Mouse (Mus musculus) kidney, embryonic 15.5 days (tissue): ENCODE results near the gene Lrrc8d. TPM values are rescaled to one million over a fixed set of nuclear protein-coding genes. Genes with fewer than 3 reads are reported as not detected.

Source experiments
- ATAC-seq: fragments of 200-750 bp; cut with Nextera tagmentation; replicated peaks from 2 replicates; pipeline ENCODE4 v1.8.0; 2017; ENCODE audit warnings: moderate TSS enrichment; ENCODE audit not compliant: low FRiP score
- H3K27ac ChIP-seq: fragments of 300-500 bp; sonication (generic); 2 replicates; pipeline ENCODE4 v1.5.1; 2015; ENCODE audit warnings: mild to moderate bottlenecking, inconsistent platforms
- H3K27me3 ChIP-seq: fragments of 300-500 bp; sonication (generic); 2 replicates; pipeline ENCODE4 v1.6.1; 2015; ENCODE audit warnings: inconsistent platforms
- H3K36me3 ChIP-seq: fragments of 300-500 bp; sonication (generic); 2 replicates; pipeline ENCODE4 v1.6.1; 2015; ENCODE audit warnings: inconsistent platforms
- H3K4me1 ChIP-seq: fragments of 300-500 bp; sonication (generic); 2 replicates; pipeline ENCODE4 v1.6.1; 2015; ENCODE audit warnings: inconsistent platforms
- H3K4me2 ChIP-seq: fragments of 300-500 bp; sonication (generic); 2 replicates; pipeline ENCODE4 v1.6.1; 2015; ENCODE audit warnings: moderate library complexity, mild to moderate bottlenecking, inconsistent platforms
- H3K4me3 ChIP-seq: fragments of 300-500 bp; sonication (generic); replicated peaks from 2 replicates; pipeline ENCODE4 v1.5.1; 2015; ENCODE audit warnings: mild to moderate bottlenecking, inconsistent platforms
- H3K9ac ChIP-seq: fragments of 300-500 bp; sonication (generic); 2 replicates; pipeline ENCODE4 v1.6.1; 2015; ENCODE audit warnings: mild to moderate bottlenecking, inconsistent platforms
- H3K9me3 ChIP-seq: fragments of 300-500 bp; sonication (generic); replicated peaks from 2 replicates; pipeline ENCODE4 v1.6.1; 2016; ENCODE audit warnings: inconsistent platforms
- WGBS: fragments of 180-500 bp; shearing (Covaris S2); methylation state at CpG from one replicate; pipeline ENCODE4 v1.1.7; 2015; ENCODE audit warnings: mixed read lengths; 5-methylcytosine and 5-hydroxymethylcytosine counted together
- polyA plus RNA-seq: library from polyadenylated mRNA; unstranded; fragments of >200 nt; fragmentation: Nextera tagmentation; extraction: Ambion mirVana; gene quantifications from 2 replicates; pipeline ENCODE4 v1.2.1, GENCODE M21; 2015

The Lrrc8d gene
- polyA plus RNA-seq, 1 experiment from 2014 or later, result 32.2 TPM

- 0 out of 2 replicates have a peak, but pooled peaks have one; percentile 31 for ATAC-seq
- peaks cover 23% of the 10 kb centered on the region for H3K4me1 ChIP-seq
- H3K27ac ChIP-seq, result peak overlapping the region; percentile 70
- no peak overlapping the region for H3K9ac ChIP-seq
- H3K27me3 ChIP-seq, result no peaks in the 10 kb centered on the region
- no peaks in the 10 kb centered on the region for H3K36me3 ChIP-seq
- no peaks in the 10 kb centered on the region for H3K9me3 ChIP-seq
- no peak overlapping the region for H3K4me3 ChIP-seq
- no peak overlapping the region for H3K4me2 ChIP-seq
- 18% methylated on average over 7 of the region's 7 CpGs for WGBS
Measured at GRCm38 (mm10) chr5:105829008-105829586, 129.3 kb downstream of the Lrrc8d start.

GRCm38 (mm10) chr5:105832140-105832539 lies 132.4 kb downstream of the Lrrc8d start:
- Histone ChIP-seq H3K4me1 (peaks cover 19% of the 10 kb centered on the region), H3K9me3 (no peaks in the 10 kb centered on the region), H3K4me3 (no peak overlapping the region), H3K9ac (no peak overlapping the region), H3K36me3 (no peaks in the 10 kb centered on the region), H3K27ac (peak overlapping the region; percentile 22), H3K4me2 (no peak overlapping the region), H3K27me3 (no peaks in the 10 kb centered on the region)
- no peak for ATAC-seq
- 51% methylated on average over 7 of the region's 7 CpGs for WGBS

DNA sequence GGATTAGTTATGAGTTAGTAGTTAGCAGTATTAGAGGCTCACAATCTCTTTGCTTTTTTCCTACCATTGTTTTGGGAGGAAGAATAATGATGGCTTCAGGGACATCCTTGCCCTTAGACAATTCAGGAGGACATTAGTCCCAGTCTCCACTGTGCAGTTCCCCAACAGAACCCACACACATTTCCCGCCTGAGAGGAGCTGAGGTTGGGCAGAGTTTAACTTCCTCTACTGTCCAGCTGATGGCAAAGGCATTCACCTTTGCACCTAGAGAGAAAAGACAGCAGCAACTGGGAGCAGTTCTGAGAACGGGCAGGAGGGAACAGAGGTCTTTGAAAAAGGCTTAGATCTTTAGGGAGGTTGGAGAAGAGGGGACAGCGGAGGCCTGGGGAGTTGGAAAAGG lies 134.2 kb downstream of the Lrrc8d start:
- 43% methylated on average over 3 of the region's 3 CpGs for WGBS
- Histone ChIP-seq H3K9me3 (no peaks in the 10 kb centered on the region), H3K4me3 (no peak overlapping the region), H3K9ac (no peak overlapping the region), H3K27me3 (no peaks in the 10 kb centered on the region), H3K4me2 (no peak overlapping the region), H3K36me3 (no peaks in the 10 kb centered on the region), H3K4me1 (peaks cover 19% of the 10 kb centered on the region), H3K27ac (0 out of 2 replicates have a peak overlapping the region, but pooled peaks have one; percentile 39)
- ATAC-seq, result no peak

GRCm38 (mm10) chr5:105836006-105836405 lies 136.2 kb downstream of the Lrrc8d start:
- 71% methylated on average over 9 of the region's 9 CpGs for WGBS
- ATAC-seq, result no peak

DNA sequence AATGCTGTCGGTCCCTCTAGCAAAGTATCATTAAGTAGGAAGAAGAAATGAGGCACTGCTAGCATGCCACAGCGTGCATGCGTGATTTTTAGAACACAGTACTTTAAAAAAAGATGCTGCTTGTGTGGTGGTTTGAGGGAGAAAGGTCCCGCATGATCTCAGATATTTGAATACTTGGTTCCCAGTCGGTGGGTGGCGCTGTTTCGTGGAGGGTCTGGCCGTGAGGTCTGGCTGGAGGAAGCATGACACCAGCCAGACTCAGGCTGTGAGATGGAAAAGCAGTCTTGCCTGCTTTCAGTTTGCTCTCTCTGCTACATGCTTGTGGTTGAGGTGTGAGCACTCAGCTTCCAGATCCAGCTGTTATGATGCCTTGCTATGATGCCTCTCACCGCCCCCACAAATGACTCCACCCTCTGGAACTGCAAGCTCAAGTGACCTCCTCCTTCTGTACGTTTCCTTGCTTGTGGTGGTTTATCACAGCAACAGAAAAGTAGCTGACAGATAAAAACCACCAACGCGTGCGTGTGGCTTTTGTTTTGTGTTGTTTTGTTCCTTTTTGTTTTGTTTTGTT lies 140.1 kb downstream of the Lrrc8d start:
- Histone ChIP-seq H3K36me3 (no peaks in the 10 kb centered on the region), H3K4me2 (no peak overlapping the region), H3K9ac (no peak overlapping the region), H3K9me3 (no peaks in the 10 kb centered on the region; the same call in 1 of the 2 replicates), H3K27me3 (no peaks in the 10 kb centered on the region), H3K4me3 (no peak overlapping the region), H3K4me1 (peaks cover 6% of the 10 kb centered on the region; the same call in 1 of the 2 replicates), H3K27ac (no peak overlapping the region)
- 77% methylated on average over 13 of the region's 13 CpGs for WGBS
- no peak for ATAC-seq

More at GRCm38 (mm10) chr5:105836006-105836405, 136.2 kb downstream of the Lrrc8d start:
- Histone ChIP-seq H3K4me1 (peaks cover 12% of the 10 kb centered on the region), H3K4me2 (no peak overlapping the region), H3K9me3 (no peaks in the 10 kb centered on the region; the same call in 1 of the 2 replicates), H3K27ac (no peak overlapping the region), H3K36me3 (no peaks in the 10 kb centered on the region), H3K9ac (no peak overlapping the region), H3K4me3 (no peak overlapping the region), H3K27me3 (no peaks in the 10 kb centered on the region)

DNA sequence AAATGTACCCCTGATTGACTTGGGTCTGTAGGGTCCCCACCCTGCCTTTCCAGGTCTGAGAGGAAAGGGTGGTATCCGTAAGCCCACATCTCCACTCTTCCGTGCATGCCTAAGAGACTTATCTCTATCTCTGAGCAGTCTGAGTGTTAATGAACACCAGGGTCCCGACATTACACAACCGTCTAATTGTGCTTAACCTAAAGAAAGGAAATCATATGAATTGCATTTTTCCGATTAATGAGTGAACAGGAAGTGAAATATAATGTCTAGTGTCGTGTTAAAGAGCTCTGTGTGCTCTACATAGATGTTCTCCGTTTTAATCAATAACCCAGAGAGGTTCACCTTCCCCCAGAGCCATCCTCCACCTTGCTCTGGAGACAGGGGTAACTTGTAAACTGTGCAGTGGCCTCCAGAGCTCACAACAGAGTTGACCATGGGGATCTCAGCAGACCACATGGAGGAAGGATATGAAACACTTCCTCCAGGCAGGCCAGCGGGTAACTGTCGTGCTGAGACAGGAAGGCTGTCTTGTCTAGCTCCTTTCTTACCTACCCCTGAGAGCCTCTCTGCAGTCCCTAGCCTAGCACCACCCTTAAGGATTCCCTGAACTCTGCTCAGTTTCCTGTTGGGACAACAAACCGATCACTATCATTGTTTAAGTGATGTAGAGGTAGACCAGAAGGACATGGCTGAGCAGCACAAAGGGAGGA lies 144.4 kb downstream of the Lrrc8d start:
- H3K9ac ChIP-seq, result no peak overlapping the region
- H3K4me3 ChIP-seq, result no peak overlapping the region
- H3K27ac ChIP-seq, result no peak overlapping the region
- H3K9me3 ChIP-seq, result no peaks in the 10 kb centered on the region; the same call in 1 of the 2 replicates
- H3K4me1 ChIP-seq, result 0 out of 2 replicates have a peak, but pooled peaks cover 1% of the 10 kb centered on the region
- no peaks in the 10 kb centered on the region for H3K27me3 ChIP-seq
- no peaks in the 10 kb centered on the region for H3K36me3 ChIP-seq
- no peak for ATAC-seq
- no peak overlapping the region for H3K4me2 ChIP-seq
- 81% methylated on average over 10 of the region's 10 CpGs for WGBS

- Histone ChIP-seq H3K27ac (no peak overlapping the region), H3K9ac (no peak overlapping the region), H3K36me3 (no peaks in the 10 kb centered on the region), H3K4me2 (no peak overlapping the region), H3K4me3 (no peak overlapping the region), H3K27me3 (no peaks in the 10 kb centered on the region), H3K4me1 (0 out of 2 replicates have a peak, but pooled peaks cover 6% of the 10 kb centered on the region), H3K9me3 (no peaks in the 10 kb centered on the region)
- WGBS, result 95% methylated on average over 2 of the region's 2 CpGs
- no peak for ATAC-seq
Measured at GRCm38 (mm10) chr5:105845041-105845440, 145.3 kb downstream of the Lrrc8d start.

DNA sequence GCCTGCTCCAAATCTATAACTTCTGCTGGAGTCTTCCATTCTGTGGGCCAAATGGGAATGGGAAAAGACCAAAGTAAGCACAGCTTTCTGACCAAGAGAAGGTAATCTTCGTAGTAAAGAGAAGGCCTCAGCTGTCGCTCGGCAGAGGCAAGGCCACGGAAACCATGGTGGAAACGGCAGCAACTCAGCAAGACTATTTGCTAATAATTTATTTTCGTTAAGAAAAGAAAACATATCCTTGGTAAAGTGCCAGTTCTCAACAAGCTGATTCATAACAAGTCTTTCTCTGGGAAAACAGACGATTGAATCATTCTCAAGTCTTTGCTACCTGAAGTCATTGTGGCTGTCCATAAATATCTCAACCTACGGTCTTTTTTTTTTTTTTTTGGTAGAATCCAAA lies 148.0 kb downstream of the Lrrc8d start:
- Histone ChIP-seq H3K9me3 (no peaks in the 10 kb centered on the region), H3K27me3 (no peaks in the 10 kb centered on the region), H3K27ac (no peak overlapping the region), H3K4me2 (no peak overlapping the region), H3K9ac (no peak overlapping the region), H3K4me1 (0 out of 2 replicates have a peak, but pooled peaks cover 6% of the 10 kb centered on the region), H3K4me3 (no peak overlapping the region), H3K36me3 (no peaks in the 10 kb centered on the region)
- no peak for ATAC-seq
- 68% methylated on average over 8 of the region's 8 CpGs for WGBS

DNA sequence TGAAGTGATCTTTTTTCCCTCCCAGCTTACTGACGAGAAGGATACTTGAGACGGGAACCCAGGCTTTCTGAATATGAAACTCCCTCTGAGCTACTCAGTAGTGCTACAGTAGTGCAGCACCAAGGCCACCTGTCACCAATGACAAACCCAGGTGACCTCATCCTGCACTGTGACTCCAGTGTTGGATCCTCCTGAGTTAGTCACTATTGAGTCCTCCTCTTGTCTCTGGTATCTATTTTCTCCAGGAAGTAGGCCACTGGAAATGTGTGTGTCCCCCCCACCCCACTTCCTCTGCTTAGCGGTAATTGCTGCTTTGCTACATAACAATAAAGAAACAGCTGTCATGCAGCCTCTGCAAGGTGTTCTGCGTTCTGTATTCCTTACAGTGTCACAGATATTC lies 149.5 kb downstream of the Lrrc8d start:
- Histone ChIP-seq H3K27me3 (no peaks in the 10 kb centered on the region), H3K4me1 (peaks cover 9% of the 10 kb centered on the region), H3K9ac (no peak overlapping the region), H3K9me3 (no peaks in the 10 kb centered on the region), H3K36me3 (no peaks in the 10 kb centered on the region), H3K4me3 (no peak overlapping the region), H3K4me2 (no peak overlapping the region), H3K27ac (no peak overlapping the region)
- no peak for ATAC-seq
- 68% methylated on average over 4 of the region's 4 CpGs for WGBS

- peaks cover 9% of the 10 kb centered on the region for H3K4me1 ChIP-seq
- 65% methylated on average over 3 of the region's 3 CpGs for WGBS
- no peaks in the 10 kb centered on the region for H3K9me3 ChIP-seq
- no peaks in the 10 kb centered on the region for H3K27me3 ChIP-seq
- no peak overlapping the region for H3K4me3 ChIP-seq
- no peaks in the 10 kb centered on the region for H3K36me3 ChIP-seq
- ATAC-seq, result no peak
- no peak overlapping the region for H3K27ac ChIP-seq
- H3K4me2 ChIP-seq, result no peak overlapping the region
- H3K9ac ChIP-seq, result no peak overlapping the region
Measured at GRCm38 (mm10) chr5:105849643-105850042, 149.9 kb downstream of the Lrrc8d start.

DNA sequence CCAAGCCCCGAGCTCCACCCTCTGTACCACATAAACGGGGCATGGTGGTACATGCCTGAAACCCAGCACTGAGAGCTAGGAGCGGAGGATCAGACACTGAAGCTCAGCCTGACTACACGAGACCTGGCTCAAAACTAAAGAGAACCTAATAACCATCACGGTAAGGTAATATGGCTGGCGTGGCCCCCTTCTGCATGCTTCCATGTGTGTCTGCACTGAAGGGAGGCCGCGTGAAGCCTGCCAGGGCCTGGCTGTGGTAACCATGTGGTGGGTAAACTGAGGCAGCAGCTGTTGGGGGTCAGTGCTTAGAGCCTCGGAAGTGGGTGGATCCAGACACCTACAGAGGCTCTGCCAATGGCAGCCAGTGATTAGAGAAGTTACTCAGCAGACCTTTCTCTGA lies 153.5 kb downstream of the Lrrc8d start:
- ATAC-seq, result no peak
- 86% methylated on average over 9 of the region's 9 CpGs for WGBS

GRCm38 (mm10) chr5:105857486-105857885 lies 157.7 kb downstream of the Lrrc8d start:
- 73% methylated on average over 5 of the region's 5 CpGs for WGBS
- H3K27me3 ChIP-seq, result no peaks in the 10 kb centered on the region
- peaks cover 30% of the 10 kb centered on the region for H3K4me1 ChIP-seq
- H3K4me2 ChIP-seq, result no peak overlapping the region
- no peak overlapping the region for H3K27ac ChIP-seq
- no peaks in the 10 kb centered on the region for H3K36me3 ChIP-seq
- H3K4me3 ChIP-seq, result no peak overlapping the region
- no peak for ATAC-seq
- H3K9me3 ChIP-seq, result no peaks in the 10 kb centered on the region
- no peak overlapping the region for H3K9ac ChIP-seq

More for the DNA sequence above, 153.5 kb downstream of the Lrrc8d start:
- H3K9ac ChIP-seq, result no peak overlapping the region
- H3K4me3 ChIP-seq, result no peak overlapping the region
- no peaks in the 10 kb centered on the region for H3K9me3 ChIP-seq
- H3K4me1 ChIP-seq, result peaks cover 20% of the 10 kb centered on the region
- no peak overlapping the region for H3K4me2 ChIP-seq
- H3K27ac ChIP-seq, result no peak overlapping the region
- no peaks in the 10 kb centered on the region for H3K27me3 ChIP-seq
- H3K36me3 ChIP-seq, result no peaks in the 10 kb centered on the region
